Mouse (Mus musculus) liver, adult 2 months (tissue): ENCODE measurements at regions not wholly inside any gene's neighbourhood (a gene's known extent, or its start where the extent isn't known, plus 50 kb on each side); places are given as distances from the start of the nearest gene placed in this dataset.

Experiments
- CTCF ChIP-seq: fragments of 200-500 bp; IDR thresholded peaks from 2 replicates; pipeline ENCODE4 v1.5.1; 2011; ENCODE audit warnings: low read depth, low read length, control low read depth
- POLR2A ChIP-seq: fragments of 200-500 bp; IDR thresholded peaks from 2 replicates; pipeline ENCODE4 v1.6.1; 2011; ENCODE audit warnings: low read length, control low read depth; ENCODE audit not compliant: insufficient read depth; ENCODE audit errors: extremely low read depth

DNA sequence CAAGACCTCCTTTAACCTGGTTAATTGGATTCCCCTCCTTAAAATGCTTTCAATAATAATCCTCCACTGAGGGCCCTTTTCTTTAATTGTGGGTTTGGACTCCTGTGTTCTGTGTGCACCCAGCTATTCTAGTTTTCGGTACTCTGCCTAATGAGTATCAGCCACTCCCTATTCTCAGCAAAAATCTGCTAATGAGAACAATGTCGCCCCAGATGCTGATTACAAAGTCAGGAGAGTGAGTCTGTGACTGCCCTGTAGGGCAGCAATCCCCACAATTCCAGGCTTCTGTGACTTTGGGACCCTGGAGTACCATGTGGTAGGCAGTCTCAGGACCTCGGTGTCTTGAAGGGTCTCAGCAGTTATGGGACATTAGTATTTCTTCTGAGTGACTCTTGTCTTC, 324.6 kb upstream of the Adamts16 start:
- TF ChIP-seq CTCF (no peak), POLR2A (no peak)
